Mouse (Mus musculus): Measurements from ENCODE around the gene Slc25a21. TPM values are rescaled to one million over a fixed set of nuclear protein-coding genes. Genes with fewer than 3 reads are reported as not detected.

The Slc25a21 gene
- total RNA-seq, 1 experiment = 0.54 TPM

DNA sequence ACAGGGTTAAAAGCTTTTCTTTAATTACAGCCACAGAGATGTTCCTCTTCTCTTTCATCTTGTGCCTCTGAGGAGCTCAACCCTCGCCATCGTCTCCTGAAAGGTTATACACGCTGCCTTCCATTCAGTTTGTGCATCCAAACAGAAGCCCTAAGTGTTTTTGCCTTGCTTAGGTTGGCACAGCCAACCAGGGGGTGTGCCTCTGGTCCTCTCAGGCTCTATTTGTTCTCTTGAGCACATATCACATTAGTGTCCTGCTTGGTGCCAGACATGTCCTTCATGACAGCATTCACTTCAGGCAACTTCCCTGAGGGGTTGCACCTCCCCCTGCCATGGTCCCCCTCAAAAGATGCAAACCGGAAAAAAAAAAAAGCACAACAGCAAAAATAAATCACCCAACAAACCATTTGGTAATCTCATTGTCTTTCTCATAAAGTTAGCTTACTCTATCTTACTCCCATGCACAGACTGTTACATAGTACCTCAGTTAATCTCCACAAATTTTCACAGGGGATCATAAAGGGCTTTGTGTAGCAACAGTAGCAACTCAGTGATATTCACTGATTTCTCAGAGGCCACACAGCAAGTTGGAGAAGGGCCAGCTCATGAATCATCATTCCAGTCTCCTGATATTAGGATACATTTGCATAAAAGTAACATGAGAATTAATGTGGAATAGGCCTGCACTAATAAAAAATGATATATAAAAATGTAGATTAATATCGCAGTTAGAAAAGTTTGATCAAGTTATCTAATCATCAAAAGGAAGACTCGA is 398.4 kb downstream of the Slc25a21 start:
- DNase-seq (ENCODE audit: low read depth, low spot score) = no peak
- Histone ChIP-seq H3K27ac (ENCODE audit: insufficient read depth, low read depth, low read length, poor library complexity, severe bottlenecking) (no peak overlapping the region), H3K4me3 (ENCODE audit: insufficient read depth in 1 of 2, low read depth in 1 of 2, low read length in 2 of 2, poor library complexity in 1 of 2, severe bottlenecking in 1 of 2) (no peak overlapping the region), H3K9me3 (ENCODE audit: control insufficient read depth, insufficient read depth, low read depth, low read length) (no peaks in the 10 kb centered on the region), H3K4me1 (ENCODE audit: control insufficient read depth in 2 of 2, insufficient read depth in 2 of 2, low read length in 2 of 2, poor library complexity in 1 of 2) (no peaks in the 10 kb centered on the region), H3K36me3 (ENCODE audit: control insufficient read depth, insufficient read depth, low read length, poor library complexity, severe bottlenecking) (no peaks in the 10 kb centered on the region), H3K9ac (ENCODE audit: insufficient read depth, low read depth, low read length, poor library complexity, severe bottlenecking) (no peak overlapping the region)
- in situ Hi-C loops (cut with MboI; ENCODE audit: low sequenced_read_pairs in 2 of 2, unreplicated experiment in 2 of 2) = no loop called here
- no peak for TF ChIP-seq MAFK (IDR thresholded peaks at IDR 0.05; ENCODE audit: insufficient read depth, low read depth, low read length)
- no peak for TF ChIP-seq HCFC1 (IDR thresholded peaks at IDR 0.05; ENCODE audit: borderline replicate concordance, insufficient read depth, low read length)
- TF ChIP-seq ZNF384 (IDR thresholded peaks at IDR 0.05; ENCODE audit: low read depth, low read length) = no peak
- TF ChIP-seq CHD2 (IDR thresholded peaks at IDR 0.05; ENCODE audit: low read depth, low read length) = no peak
- no peak for TF ChIP-seq ZC3H11A (IDR thresholded peaks at IDR 0.05; ENCODE audit: borderline replicate concordance, low read depth, low read length)

DNA sequence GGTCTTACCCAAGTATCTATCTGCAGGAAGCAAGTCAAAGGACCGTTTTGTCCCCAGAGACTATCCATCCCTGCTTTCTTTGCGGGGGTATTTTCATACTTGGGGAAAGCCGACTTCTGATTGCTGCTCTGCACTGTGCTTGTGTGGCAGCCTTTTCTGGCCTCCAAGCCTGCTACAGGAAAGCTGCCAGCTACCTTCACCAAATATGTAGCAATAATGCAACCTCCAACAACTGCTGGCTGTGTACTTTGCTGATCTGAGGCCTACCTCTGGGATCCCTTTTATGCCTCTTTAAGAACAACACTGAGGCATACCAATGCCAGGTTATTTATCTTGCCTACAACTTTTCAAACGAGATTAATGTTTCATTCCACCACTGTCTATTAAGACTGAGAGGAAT is 408.0 kb downstream of the Slc25a21 start:
- no peak overlapping the region for H3K4me3 ChIP-seq (ENCODE audit: insufficient read depth in 1 of 2, low read depth in 1 of 2, low read length in 2 of 2, poor library complexity in 1 of 2, severe bottlenecking in 1 of 2)
- in situ Hi-C loops (cut with MboI; ENCODE audit: low sequenced_read_pairs in 2 of 2, unreplicated experiment in 2 of 2) = no loop called here
- no peaks in the 10 kb centered on the region for H3K9me3 ChIP-seq (ENCODE audit: control insufficient read depth, insufficient read depth, low read depth, low read length)
- DNase-seq (ENCODE audit: low read depth, low spot score) = no peak
- no peak overlapping the region for H3K9ac ChIP-seq (ENCODE audit: insufficient read depth, low read depth, low read length, poor library complexity, severe bottlenecking)
- no peaks in the 10 kb centered on the region for H3K36me3 ChIP-seq (ENCODE audit: control insufficient read depth, insufficient read depth, low read length, poor library complexity, severe bottlenecking)
- TF ChIP-seq ZC3H11A (IDR thresholded peaks at IDR 0.05; ENCODE audit: borderline replicate concordance, low read depth, low read length) (no peak), MAFK (IDR thresholded peaks at IDR 0.05; ENCODE audit: insufficient read depth, low read depth, low read length) (no peak), CHD2 (IDR thresholded peaks at IDR 0.05; ENCODE audit: low read depth, low read length) (no peak), ZNF384 (IDR thresholded peaks at IDR 0.05; ENCODE audit: low read depth, low read length) (no peak), HCFC1 (IDR thresholded peaks at IDR 0.05; ENCODE audit: borderline replicate concordance, insufficient read depth, low read length) (no peak)
- H3K4me1 ChIP-seq (ENCODE audit: control insufficient read depth in 2 of 2, insufficient read depth in 2 of 2, low read length in 2 of 2, poor library complexity in 1 of 2) = no peaks in the 10 kb centered on the region
- no peak overlapping the region for H3K27ac ChIP-seq (ENCODE audit: insufficient read depth, low read depth, low read length, poor library complexity, severe bottlenecking)

DNA sequence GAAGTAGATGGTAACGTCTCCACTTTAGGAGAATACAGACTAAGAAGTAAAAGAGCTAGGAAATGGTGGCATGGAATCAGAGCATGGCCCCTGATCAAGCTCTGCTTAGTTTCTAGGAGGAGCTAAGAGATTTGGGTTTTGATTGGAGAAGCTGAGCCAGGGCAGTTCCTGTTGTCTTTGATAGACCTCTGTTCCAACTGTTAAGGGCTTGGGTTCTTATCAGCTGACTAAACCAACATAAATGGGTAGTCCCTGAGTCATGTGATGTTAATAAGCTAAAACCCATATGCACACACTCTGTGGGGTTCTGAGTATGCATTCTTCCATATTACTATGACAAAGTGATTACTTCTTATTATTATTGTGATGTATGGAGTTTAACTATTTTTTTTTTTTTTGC is 412.0 kb downstream of the Slc25a21 start:
- Histone ChIP-seq H3K4me1 (ENCODE audit: control insufficient read depth in 2 of 2, insufficient read depth in 2 of 2, low read length in 2 of 2, poor library complexity in 1 of 2) (no peaks in the 10 kb centered on the region), H3K27ac (ENCODE audit: insufficient read depth, low read depth, low read length, poor library complexity, severe bottlenecking) (no peak overlapping the region), H3K9ac (ENCODE audit: insufficient read depth, low read depth, low read length, poor library complexity, severe bottlenecking) (no peak overlapping the region), H3K4me3 (ENCODE audit: insufficient read depth in 1 of 2, low read depth in 1 of 2, low read length in 2 of 2, poor library complexity in 1 of 2, severe bottlenecking in 1 of 2) (no peak overlapping the region), H3K9me3 (ENCODE audit: control insufficient read depth, insufficient read depth, low read depth, low read length) (no peaks in the 10 kb centered on the region), H3K36me3 (ENCODE audit: control insufficient read depth, insufficient read depth, low read length, poor library complexity, severe bottlenecking) (no peaks in the 10 kb centered on the region)
- no peak for DNase-seq (ENCODE audit: low read depth, low spot score)
- TF ChIP-seq ZC3H11A (IDR thresholded peaks at IDR 0.05; ENCODE audit: borderline replicate concordance, low read depth, low read length) = no peak
- no peak for TF ChIP-seq ZNF384 (IDR thresholded peaks at IDR 0.05; ENCODE audit: low read depth, low read length)
- TF ChIP-seq CHD2 (IDR thresholded peaks at IDR 0.05; ENCODE audit: low read depth, low read length) = no peak
- no peak for TF ChIP-seq HCFC1 (IDR thresholded peaks at IDR 0.05; ENCODE audit: borderline replicate concordance, insufficient read depth, low read length)
- TF ChIP-seq MAFK (IDR thresholded peaks at IDR 0.05; ENCODE audit: insufficient read depth, low read depth, low read length) = no peak
- in situ Hi-C loops (cut with MboI; ENCODE audit: low sequenced_read_pairs in 2 of 2, unreplicated experiment in 2 of 2) = no loop called here

GRCm38 (mm10) chr12:56781196-56781595 is 416.1 kb downstream of the Slc25a21 start:
- no peak overlapping the region for H3K4me3 ChIP-seq (ENCODE audit: insufficient read depth in 1 of 2, low read depth in 1 of 2, low read length in 2 of 2, poor library complexity in 1 of 2, severe bottlenecking in 1 of 2)
- DNase-seq (ENCODE audit: low read depth, low spot score) = no peak
- H3K9ac ChIP-seq (ENCODE audit: insufficient read depth, low read depth, low read length, poor library complexity, severe bottlenecking) = no peak overlapping the region
- no peaks in the 10 kb centered on the region for H3K36me3 ChIP-seq (ENCODE audit: control insufficient read depth, insufficient read depth, low read length, poor library complexity, severe bottlenecking)
- H3K27ac ChIP-seq (ENCODE audit: insufficient read depth, low read depth, low read length, poor library complexity, severe bottlenecking) = no peak overlapping the region
- in situ Hi-C loops (cut with MboI; ENCODE audit: low sequenced_read_pairs in 2 of 2, unreplicated experiment in 2 of 2) = no loop called here
- no peak for TF ChIP-seq MAFK (IDR thresholded peaks at IDR 0.05; ENCODE audit: insufficient read depth, low read depth, low read length)
- no peak for TF ChIP-seq ZNF384 (IDR thresholded peaks at IDR 0.05; ENCODE audit: low read depth, low read length)
- TF ChIP-seq CHD2 (IDR thresholded peaks at IDR 0.05; ENCODE audit: low read depth, low read length) = no peak
- TF ChIP-seq HCFC1 (IDR thresholded peaks at IDR 0.05; ENCODE audit: borderline replicate concordance, insufficient read depth, low read length) = no peak
- no peak for TF ChIP-seq ZC3H11A (IDR thresholded peaks at IDR 0.05; ENCODE audit: borderline replicate concordance, low read depth, low read length)
- no peaks in the 10 kb centered on the region for H3K4me1 ChIP-seq (ENCODE audit: control insufficient read depth in 2 of 2, insufficient read depth in 2 of 2, low read length in 2 of 2, poor library complexity in 1 of 2)
- H3K9me3 ChIP-seq (ENCODE audit: control insufficient read depth, insufficient read depth, low read depth, low read length) = no peaks in the 10 kb centered on the region
